Mouse (Mus musculus): ENCODE measurements around the gene Nhlrc4. TPM values are rescaled to one million over a fixed set of nuclear protein-coding genes. Genes with fewer than 3 reads are reported as not detected.
A peak's percentile ranks its signal among the peaks of the same experiment; 100 is the strongest.

Gene Nhlrc4
- polyA plus RNA-seq, 1 experiment from 2014 or later = 1.8 TPM

GRCm38 (mm10) chr17:25958771-25959494 lies 14.2 kb upstream of the Nhlrc4 start:
- Histone ChIP-seq H3K4me1 (ENCODE audit: insufficient read depth, low read length) (no peaks in the 10 kb centered on the region), H3K4me3 (ENCODE audit: low read length) (no peak overlapping the region), H3K4me2 (replicated peaks; ENCODE audit: low read depth, low read length) (no peak overlapping the region), H3K9ac (replicated peaks; ENCODE audit: low read length) (no peak overlapping the region), H3K9me3 (ENCODE audit: low read length) (no peaks in the 10 kb centered on the region), H3K27ac (ENCODE audit: low read length) (no peak overlapping the region), H3K36me3 (ENCODE audit: insufficient read depth, low read length) (peaks cover 28% of the 10 kb centered on the region; the same call in 1 of the 2 replicates), H3K27me3 (ENCODE audit: insufficient read depth, low read length) (no peaks in the 10 kb centered on the region)
- 95% methylated on average over 11 of the region's 11 CpGs for WGBS
- no peak for ATAC-seq (ENCODE audit: low FRiP score, low TSS enrichment)

GRCm38 (mm10) chr17:25957586-25958051 lies 12.9 kb upstream of the Nhlrc4 start:
- whole genome bisulfite sequencing = 79% methylated on average over 14 of the region's 14 CpGs
- no peak overlapping the region for H3K4me3 ChIP-seq (ENCODE audit: low read length)
- ATAC-seq (ENCODE audit: low FRiP score, low TSS enrichment) = no peak
- H3K27me3 ChIP-seq (ENCODE audit: insufficient read depth, low read length) = peaks cover 9% of the 10 kb centered on the region; the same call in 1 of the 2 replicates
- H3K9ac ChIP-seq (replicated peaks; ENCODE audit: low read length) = no peak overlapping the region
- H3K36me3 ChIP-seq (ENCODE audit: insufficient read depth, low read length) = peaks cover 19% of the 10 kb centered on the region; the same call in 1 of the 2 replicates
- no peak overlapping the region for H3K4me2 ChIP-seq (replicated peaks; ENCODE audit: low read depth, low read length)
- H3K9me3 ChIP-seq (ENCODE audit: low read length) = no peaks in the 10 kb centered on the region
- no peaks in the 10 kb centered on the region for H3K4me1 ChIP-seq (ENCODE audit: insufficient read depth, low read length)
- H3K27ac ChIP-seq (ENCODE audit: low read length) = no peak overlapping the region

GRCm38 (mm10) chr17:25956631-25957030 lies 11.9 kb upstream of the Nhlrc4 start:
- Histone ChIP-seq H3K9ac (replicated peaks; ENCODE audit: low read length) (no peak overlapping the region), H3K9me3 (ENCODE audit: low read length) (no peaks in the 10 kb centered on the region), H3K4me3 (ENCODE audit: low read length) (no peak overlapping the region), H3K36me3 (ENCODE audit: insufficient read depth, low read length) (peaks cover 17% of the 10 kb centered on the region; the same call in 1 of the 2 replicates), H3K27me3 (ENCODE audit: insufficient read depth, low read length) (peaks cover 19% of the 10 kb centered on the region), H3K4me1 (ENCODE audit: insufficient read depth, low read length) (peaks cover 8% of the 10 kb centered on the region; the same call in 1 of the 2 replicates), H3K27ac (ENCODE audit: low read length) (no peak overlapping the region), H3K4me2 (replicated peaks; ENCODE audit: low read depth, low read length) (no peak overlapping the region)
- ATAC-seq (ENCODE audit: low FRiP score, low TSS enrichment) = no peak
- 82% methylated on average over 7 of the region's 7 CpGs for WGBS

- Histone ChIP-seq H3K36me3 (ENCODE audit: insufficient read depth, low read length) (peaks cover 17% of the 10 kb centered on the region; the same call in 1 of the 2 replicates), H3K4me3 (ENCODE audit: low read length) (no peak overlapping the region), H3K27ac (ENCODE audit: low read length) (no peak overlapping the region), H3K27me3 (ENCODE audit: insufficient read depth, low read length) (peaks cover 23% of the 10 kb centered on the region), H3K4me1 (ENCODE audit: insufficient read depth, low read length) (peaks cover 8% of the 10 kb centered on the region; the same call in 1 of the 2 replicates), H3K9me3 (ENCODE audit: low read length) (no peaks in the 10 kb centered on the region), H3K9ac (replicated peaks; ENCODE audit: low read length) (no peak overlapping the region), H3K4me2 (replicated peaks; ENCODE audit: low read depth, low read length) (no peak overlapping the region)
- WGBS = 64% methylated on average over 7 of the region's 7 CpGs
- no peak for ATAC-seq (ENCODE audit: low FRiP score, low TSS enrichment)
Observed at GRCm38 (mm10) chr17:25956201-25956600, 11.4 kb upstream of the Nhlrc4 start.

- H3K27ac ChIP-seq (ENCODE audit: low read length) = no peak overlapping the region
- peaks cover 17% of the 10 kb centered on the region; the same call in 1 of the 2 replicates for H3K36me3 ChIP-seq (ENCODE audit: insufficient read depth, low read length)
- H3K4me3 ChIP-seq (ENCODE audit: low read length) = no peak overlapping the region
- no peak for ATAC-seq (ENCODE audit: low FRiP score, low TSS enrichment)
- H3K9me3 ChIP-seq (ENCODE audit: low read length) = no peaks in the 10 kb centered on the region
- WGBS = 14% methylated on average over 3 of the region's 3 CpGs
- H3K4me1 ChIP-seq (ENCODE audit: insufficient read depth, low read length) = peaks cover 8% of the 10 kb centered on the region; the same call in 1 of the 2 replicates
- no peak overlapping the region for H3K4me2 ChIP-seq (replicated peaks; ENCODE audit: low read depth, low read length)
- no peak overlapping the region for H3K9ac ChIP-seq (replicated peaks; ENCODE audit: low read length)
- peaks cover 28% of the 10 kb centered on the region for H3K27me3 ChIP-seq (ENCODE audit: insufficient read depth, low read length)
Observed at GRCm38 (mm10) chr17:25955736-25956135, 11.0 kb upstream of the Nhlrc4 start.

- Histone ChIP-seq H3K4me2 (replicated peaks; ENCODE audit: low read depth, low read length) (no peak overlapping the region), H3K27me3 (ENCODE audit: insufficient read depth, low read length) (peaks cover 36% of the 10 kb centered on the region), H3K4me3 (ENCODE audit: low read length) (no peak overlapping the region), H3K4me1 (ENCODE audit: insufficient read depth, low read length) (peaks cover 8% of the 10 kb centered on the region; the same call in 1 of the 2 replicates), H3K27ac (ENCODE audit: low read length) (no peak overlapping the region), H3K9ac (replicated peaks; ENCODE audit: low read length) (no peak overlapping the region), H3K9me3 (ENCODE audit: low read length) (no peaks in the 10 kb centered on the region), H3K36me3 (ENCODE audit: insufficient read depth, low read length) (peaks cover 9% of the 10 kb centered on the region; the same call in 1 of the 2 replicates)
- WGBS = 83% methylated on average over 2 of the region's 2 CpGs
- ATAC-seq (ENCODE audit: low FRiP score, low TSS enrichment) = no peak
Observed at GRCm38 (mm10) chr17:25954671-25955070, 9.9 kb upstream of the Nhlrc4 start.

- Histone ChIP-seq H3K9ac (replicated peaks; ENCODE audit: low read length) (no peak overlapping the region), H3K27me3 (ENCODE audit: insufficient read depth, low read length) (peaks cover 36% of the 10 kb centered on the region), H3K36me3 (ENCODE audit: insufficient read depth, low read length) (peaks cover 3% of the 10 kb centered on the region; the same call in 1 of the 2 replicates), H3K4me1 (ENCODE audit: insufficient read depth, low read length) (peaks cover 8% of the 10 kb centered on the region; the same call in 1 of the 2 replicates), H3K4me2 (replicated peaks; ENCODE audit: low read depth, low read length) (0 out of 2 replicates have a peak overlapping the region, but pooled peaks have one; percentile 70), H3K4me3 (ENCODE audit: low read length) (no peak overlapping the region), H3K9me3 (ENCODE audit: low read length) (no peaks in the 10 kb centered on the region), H3K27ac (ENCODE audit: low read length) (no peak overlapping the region)
- ATAC-seq (ENCODE audit: low FRiP score, low TSS enrichment) = no peak
- 75% methylated on average over 5 of the region's 5 CpGs for WGBS
Observed at GRCm38 (mm10) chr17:25953161-25953560, 8.4 kb upstream of the Nhlrc4 start.

- peak within 1 kb of the TSS; percentile 75 for H3K27ac ChIP-seq (ENCODE audit: low read length)
- ATAC-seq (ENCODE audit: low FRiP score, low TSS enrichment) = peak; percentile 47; the same call in 1 of the 2 replicates
- H3K27me3 ChIP-seq (ENCODE audit: insufficient read depth, low read length) = peaks cover 36% of the 10 kb centered on the region
- WGBS = 1% methylated on average over 58 of the region's 58 CpGs
- H3K9me3 ChIP-seq (ENCODE audit: low read length) = no peaks in the 10 kb centered on the region
- no peaks in the 10 kb centered on the region for H3K36me3 ChIP-seq (ENCODE audit: insufficient read depth, low read length)
- peak within 1 kb of the TSS; percentile 55 for H3K4me3 ChIP-seq (ENCODE audit: low read length)
- peaks cover 8% of the 10 kb centered on the region; the same call in 1 of the 2 replicates for H3K4me1 ChIP-seq (ENCODE audit: insufficient read depth, low read length)
- H3K9ac ChIP-seq (replicated peaks; ENCODE audit: low read length) = peak within 1 kb of the TSS; percentile 69
- H3K4me2 ChIP-seq (replicated peaks; ENCODE audit: low read depth, low read length) = peak within 1 kb of the TSS; percentile 70
Observed at GRCm38 (mm10) chr17:25951803-25952623, 7.3 kb upstream of the Nhlrc4 start, which contains the start of gene A930017K11Rik. TSS of gene A930017K11Rik (minus strand) at chr17:25952565.

- peak; percentile 55 for ATAC-seq (ENCODE audit: low FRiP score, low TSS enrichment)
- under 1% methylated on average over 33 of the region's 33 CpGs for WGBS
Observed at GRCm38 (mm10) chr17:25951225-25951802, 6.6 kb upstream of the Nhlrc4 start.

More at GRCm38 (mm10) chr17:25951225-25951802, 6.6 kb upstream of the Nhlrc4 start:
- H3K4me2 ChIP-seq (replicated peaks; ENCODE audit: low read depth, low read length) = peak overlapping the region; percentile 70
- peak overlapping the region; percentile 55 for H3K4me3 ChIP-seq (ENCODE audit: low read length)
- peaks cover 36% of the 10 kb centered on the region for H3K27me3 ChIP-seq (ENCODE audit: insufficient read depth, low read length)
- peak overlapping the region; percentile 69 for H3K9ac ChIP-seq (replicated peaks; ENCODE audit: low read length)
- H3K27ac ChIP-seq (ENCODE audit: low read length) = peak overlapping the region; percentile 75
- no peaks in the 10 kb centered on the region for H3K9me3 ChIP-seq (ENCODE audit: low read length)
- no peaks in the 10 kb centered on the region for H3K36me3 ChIP-seq (ENCODE audit: insufficient read depth, low read length)
- peaks cover 8% of the 10 kb centered on the region; the same call in 1 of the 2 replicates for H3K4me1 ChIP-seq (ENCODE audit: insufficient read depth, low read length)

All from kidney, embryonic 16.5 days (tissue).